Mouse (Mus musculus): Measurements from ENCODE around the gene Sash3. TPM values are rescaled to one million over a fixed set of nuclear protein-coding genes. Genes with fewer than 3 reads are reported as not detected.
A peak's percentile ranks its signal among the peaks of the same experiment; 100 is the strongest.

The Sash3 gene
- polyA plus RNA-seq, 1 experiment from 2014 or later: 0.93 TPM

DNA sequence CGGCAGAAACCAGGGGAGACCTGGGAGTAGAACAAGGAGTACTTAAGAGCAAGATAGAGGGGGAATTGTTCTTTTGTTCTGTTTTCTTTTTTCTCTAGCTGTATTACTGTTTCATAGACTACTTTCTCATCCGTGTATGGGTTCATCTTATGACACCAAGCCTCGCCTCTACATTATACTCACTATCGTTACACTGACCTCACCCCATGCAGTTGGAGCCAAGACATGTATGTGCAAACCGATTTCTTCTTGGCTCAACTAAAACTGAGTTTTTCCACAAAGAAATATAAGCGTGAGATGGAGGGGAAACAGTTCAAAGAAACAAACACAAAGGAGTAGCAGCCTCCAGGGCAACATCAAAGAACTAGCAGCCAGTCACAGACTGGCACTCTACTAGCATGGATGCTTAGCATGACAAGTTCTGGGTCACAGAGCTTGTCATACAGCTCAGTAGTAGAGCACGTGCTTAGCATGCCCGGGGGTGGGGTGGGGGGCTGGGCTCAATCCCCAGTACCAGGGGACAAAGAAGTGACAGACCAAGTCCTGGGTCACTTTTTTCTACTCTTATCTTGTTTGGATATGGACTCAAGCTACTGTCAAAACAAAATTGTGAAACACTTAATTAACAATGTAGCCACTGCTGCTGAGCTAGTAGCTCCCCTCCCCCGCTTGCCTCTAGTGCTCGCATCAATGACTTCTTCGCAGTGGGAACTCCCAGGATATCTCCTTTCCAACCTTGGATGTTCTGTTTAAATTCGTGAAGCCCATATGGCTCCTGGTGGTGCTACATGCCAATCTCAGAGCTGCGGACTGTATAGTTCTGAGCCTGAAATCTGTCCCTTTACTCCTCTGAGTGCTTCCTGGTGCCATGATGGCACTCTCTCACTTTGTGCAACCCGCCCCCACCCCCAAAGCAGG lies 47.3 kb downstream of the Sash3 start:
- Histone ChIP-seq H3K9me3 (no peaks in the 10 kb centered on the region), H3K9ac (replicated peaks) (no peak overlapping the region), H3K27ac (no peak overlapping the region), H3K36me3 (peaks cover 10% of the 10 kb centered on the region), H3K4me1 (replicated peaks) (no peaks in the 10 kb centered on the region), H3K4me3 (replicated peaks) (no peak overlapping the region), H3K27me3 (no peaks in the 10 kb centered on the region), H3K4me2 (replicated peaks) (no peak overlapping the region)
- ATAC-seq: peak; percentile 77
- 66% methylated on average over 14 of the region's 14 CpGs for WGBS

DNA sequence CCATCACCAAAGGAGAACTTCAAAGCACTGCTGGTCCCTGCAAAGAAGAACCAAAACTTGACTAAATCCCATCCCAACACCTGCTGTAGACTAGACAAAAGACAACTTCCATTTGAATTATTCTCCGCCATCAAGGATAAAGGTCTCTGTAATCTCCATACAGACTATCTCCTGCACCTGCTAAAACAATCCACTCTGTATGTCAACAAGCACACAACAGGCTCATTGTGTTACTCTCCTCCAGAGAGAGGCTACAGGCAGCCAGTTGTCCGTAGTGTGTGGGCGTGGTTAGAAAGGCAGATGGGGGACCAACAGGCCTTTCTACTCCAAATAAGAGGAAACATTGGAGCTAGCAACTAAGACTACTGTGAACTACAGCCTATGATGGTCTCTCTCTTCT lies 51.6 kb downstream of the Sash3 start:
- H3K9me3 ChIP-seq: no peaks in the 10 kb centered on the region
- WGBS: 74% methylated on average over 3 of the region's 3 CpGs
- no peak overlapping the region for H3K4me3 ChIP-seq (replicated peaks)
- H3K9ac ChIP-seq (replicated peaks): no peak overlapping the region
- H3K4me2 ChIP-seq (replicated peaks): no peak overlapping the region
- no peaks in the 10 kb centered on the region for H3K27me3 ChIP-seq
- 0 out of 2 replicates have a peak, but pooled peaks cover 3% of the 10 kb centered on the region for H3K36me3 ChIP-seq
- H3K4me1 ChIP-seq (replicated peaks): no peaks in the 10 kb centered on the region
- no peak overlapping the region for H3K27ac ChIP-seq
- no peak for ATAC-seq

DNA sequence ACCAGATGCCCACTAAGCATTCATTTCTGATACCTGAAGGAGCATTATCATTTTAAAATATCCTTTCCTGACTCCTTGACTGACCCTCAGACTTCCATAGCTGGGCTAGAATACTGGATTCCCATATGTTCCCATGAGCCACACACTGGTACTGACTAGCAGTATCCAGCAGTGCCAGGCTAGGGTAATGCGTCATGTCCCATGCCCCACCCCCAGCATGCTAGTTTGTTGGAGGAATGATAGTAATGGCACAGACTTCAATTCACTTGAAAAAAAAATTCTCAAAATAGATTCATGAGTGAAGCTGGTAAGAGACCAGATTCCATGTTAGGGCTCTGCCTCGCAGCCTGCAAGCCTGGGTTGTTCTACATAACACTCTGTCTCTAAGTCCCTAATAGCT lies 52.8 kb downstream of the Sash3 start:
- no peaks in the 10 kb centered on the region for H3K27me3 ChIP-seq
- 0 out of 2 replicates have a peak, but pooled peaks cover 3% of the 10 kb centered on the region for H3K36me3 ChIP-seq
- no peak overlapping the region for H3K4me2 ChIP-seq (replicated peaks)
- H3K9me3 ChIP-seq: no peaks in the 10 kb centered on the region
- 93% methylated on average over 2 of the region's 2 CpGs for WGBS
- H3K27ac ChIP-seq: no peak overlapping the region
- H3K4me3 ChIP-seq (replicated peaks): no peak overlapping the region
- H3K4me1 ChIP-seq (replicated peaks): no peaks in the 10 kb centered on the region
- H3K9ac ChIP-seq (replicated peaks): no peak overlapping the region
- no peak for ATAC-seq

DNA sequence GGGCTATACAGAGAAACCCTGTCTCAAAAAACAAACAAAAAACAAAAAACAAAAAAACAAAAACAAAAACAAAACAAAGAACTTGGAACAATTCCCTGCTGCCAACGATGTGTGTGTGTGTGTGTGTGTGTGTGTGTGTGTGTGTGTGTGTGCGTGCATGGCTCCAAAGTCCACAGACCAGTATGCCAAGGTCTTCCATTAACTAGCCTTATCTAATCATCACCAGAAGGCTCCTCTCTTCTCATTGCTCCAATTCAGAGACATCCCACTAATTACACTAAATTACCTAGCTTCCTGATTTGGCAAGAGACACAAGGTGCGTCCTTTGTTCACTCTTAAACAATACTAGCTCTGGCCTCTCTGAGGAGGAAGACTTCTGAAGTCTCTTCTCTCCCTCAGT lies 54.5 kb downstream of the Sash3 start:
- Histone ChIP-seq H3K27ac (no peak overlapping the region), H3K4me2 (replicated peaks) (no peak overlapping the region), H3K9ac (replicated peaks) (no peak overlapping the region), H3K9me3 (no peaks in the 10 kb centered on the region), H3K4me3 (replicated peaks) (no peak overlapping the region), H3K4me1 (replicated peaks) (peaks cover 10% of the 10 kb centered on the region), H3K27me3 (no peaks in the 10 kb centered on the region), H3K36me3 (no peaks in the 10 kb centered on the region)
- 85% methylated on average over 3 of the region's 3 CpGs for WGBS
- ATAC-seq: no peak

DNA sequence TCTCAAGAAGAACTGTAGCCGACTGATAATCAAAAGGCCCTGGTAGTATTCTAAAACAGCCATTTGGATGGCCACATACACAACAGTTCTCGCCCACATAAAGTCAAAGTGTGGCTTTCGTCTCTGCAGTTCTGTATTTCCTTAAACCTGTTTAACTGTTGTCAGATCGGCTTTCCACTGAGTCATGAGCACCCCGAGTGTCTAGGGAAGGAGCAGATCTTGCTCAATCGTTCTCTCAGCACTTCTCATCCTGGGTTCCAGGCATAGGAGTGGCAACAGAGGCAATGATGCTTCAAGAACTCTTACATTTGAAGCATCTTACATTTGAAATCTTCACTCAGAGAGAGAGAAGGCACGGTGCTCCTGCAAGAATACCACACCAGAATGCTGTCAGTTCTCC lies 55.7 kb downstream of the Sash3 start:
- Histone ChIP-seq H3K4me2 (replicated peaks) (no peak overlapping the region), H3K9ac (replicated peaks) (no peak overlapping the region), H3K36me3 (peaks cover 3% of the 10 kb centered on the region; the same call in 1 of the 2 replicates), H3K27me3 (no peaks in the 10 kb centered on the region), H3K9me3 (no peaks in the 10 kb centered on the region), H3K4me1 (replicated peaks) (peaks cover 19% of the 10 kb centered on the region), H3K27ac (no peak overlapping the region), H3K4me3 (replicated peaks) (no peak overlapping the region)
- 82% methylated on average over 7 of the region's 7 CpGs for WGBS
- ATAC-seq: no peak

DNA sequence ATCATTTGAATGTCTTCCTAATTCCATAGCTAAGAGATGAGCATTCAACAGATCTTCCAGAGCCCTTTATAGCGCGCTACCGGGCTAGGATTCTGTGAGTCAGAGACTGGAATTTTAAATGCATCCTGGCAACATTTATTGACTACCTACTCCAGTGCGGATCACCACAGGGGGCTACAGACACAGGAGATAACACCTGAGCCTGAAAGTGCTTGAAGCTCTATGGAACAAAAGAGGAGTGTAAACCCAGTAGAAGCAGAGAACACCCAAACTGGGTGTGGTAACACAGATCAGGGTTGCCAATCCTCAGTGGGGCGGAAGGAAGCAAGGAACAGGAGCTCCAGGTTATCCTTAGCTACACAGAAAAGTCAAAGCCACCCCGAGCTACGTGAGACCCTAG lies 56.2 kb downstream of the Sash3 start:
- no peak overlapping the region for H3K27ac ChIP-seq
- H3K4me2 ChIP-seq (replicated peaks): no peak overlapping the region
- 88% methylated on average over 7 of the region's 7 CpGs for WGBS
- peaks cover 3% of the 10 kb centered on the region; the same call in 1 of the 2 replicates for H3K36me3 ChIP-seq
- no peaks in the 10 kb centered on the region for H3K9me3 ChIP-seq
- H3K4me1 ChIP-seq (replicated peaks): peaks cover 24% of the 10 kb centered on the region
- H3K4me3 ChIP-seq (replicated peaks): no peak overlapping the region
- ATAC-seq: no peak
- no peak overlapping the region for H3K9ac ChIP-seq (replicated peaks)
- H3K27me3 ChIP-seq: no peaks in the 10 kb centered on the region

DNA sequence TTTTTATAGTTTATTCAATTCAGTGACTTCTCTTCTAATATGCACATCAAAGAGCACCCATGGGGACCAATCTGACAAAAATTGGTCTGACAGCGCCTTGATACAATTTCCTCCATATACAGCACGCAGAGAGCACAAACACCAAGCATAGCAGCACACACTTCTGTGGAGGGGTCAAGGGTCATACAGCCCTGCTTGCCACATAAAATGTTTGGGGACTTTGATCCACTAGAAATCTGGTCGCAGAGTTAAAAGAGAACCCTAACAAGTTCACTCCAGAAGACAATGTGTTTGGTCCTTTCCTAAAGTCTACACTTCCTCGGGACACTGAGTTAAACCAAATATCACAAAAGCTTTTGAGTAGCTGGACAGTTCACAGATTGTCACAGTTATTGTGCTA lies 56.8 kb downstream of the Sash3 start:
- H3K4me3 ChIP-seq (replicated peaks): no peak overlapping the region
- no peak overlapping the region for H3K9ac ChIP-seq (replicated peaks)
- no peak overlapping the region for H3K27ac ChIP-seq
- H3K36me3 ChIP-seq: peaks cover 3% of the 10 kb centered on the region; the same call in 1 of the 2 replicates
- H3K4me2 ChIP-seq (replicated peaks): no peak overlapping the region
- H3K4me1 ChIP-seq (replicated peaks): peaks cover 26% of the 10 kb centered on the region
- ATAC-seq: no peak
- H3K27me3 ChIP-seq: no peaks in the 10 kb centered on the region
- no peaks in the 10 kb centered on the region for H3K9me3 ChIP-seq
- WGBS: 79% methylated on average over 4 of the region's 4 CpGs

DNA sequence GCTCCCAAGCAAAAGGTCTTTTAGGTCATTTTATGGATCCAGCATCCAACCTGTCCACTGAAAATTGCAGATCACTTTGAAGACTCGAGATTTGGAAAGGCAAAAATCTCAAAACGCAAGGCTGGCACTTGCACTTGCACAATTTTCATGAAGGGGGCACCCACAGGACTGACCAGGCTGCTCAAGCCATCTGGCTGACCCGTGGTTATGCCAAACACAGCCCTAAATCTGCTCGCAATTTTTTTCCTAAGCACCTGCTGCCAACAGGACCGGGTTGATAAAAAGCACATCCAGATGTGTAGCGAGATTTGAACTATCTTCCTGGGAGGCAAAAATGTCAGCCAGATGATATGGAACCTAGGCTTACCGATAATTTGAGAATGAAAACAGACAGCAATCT lies 57.5 kb downstream of the Sash3 start:
- Histone ChIP-seq H3K27ac (no peak overlapping the region), H3K4me1 (replicated peaks) (peaks cover 26% of the 10 kb centered on the region), H3K4me3 (replicated peaks) (no peak overlapping the region), H3K27me3 (no peaks in the 10 kb centered on the region), H3K36me3 (peaks cover 3% of the 10 kb centered on the region; the same call in 1 of the 2 replicates), H3K9me3 (no peaks in the 10 kb centered on the region), H3K4me2 (replicated peaks) (no peak overlapping the region), H3K9ac (replicated peaks) (no peak overlapping the region)
- ATAC-seq: no peak
- WGBS: 85% methylated on average over 7 of the region's 7 CpGs

DNA sequence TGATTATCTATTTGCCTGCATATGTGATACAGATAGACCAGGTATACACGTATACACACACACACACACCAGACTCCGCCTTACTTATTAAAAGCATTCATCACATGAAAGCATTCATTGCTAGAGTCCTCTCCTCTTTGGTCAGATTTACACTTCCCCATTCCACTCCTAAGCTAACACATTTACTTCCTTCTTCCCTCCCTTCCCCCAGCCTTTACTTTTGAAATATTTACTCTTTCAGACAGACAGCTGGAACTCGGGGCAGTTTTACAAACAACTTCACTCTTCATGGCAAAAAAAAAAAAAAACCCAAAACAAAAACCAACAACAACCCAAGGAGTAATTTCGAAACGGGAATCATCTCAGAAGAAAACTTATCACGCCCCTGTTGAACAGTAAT lies 58.2 kb downstream of the Sash3 start:
- Histone ChIP-seq H3K36me3 (peaks cover 3% of the 10 kb centered on the region; the same call in 1 of the 2 replicates), H3K4me3 (replicated peaks) (no peak overlapping the region), H3K9ac (replicated peaks) (no peak overlapping the region), H3K4me2 (replicated peaks) (peak overlapping the region; percentile 29; the same call in 1 of the 2 replicates), H3K9me3 (no peaks in the 10 kb centered on the region), H3K4me1 (replicated peaks) (peaks cover 26% of the 10 kb centered on the region), H3K27ac (no peak overlapping the region), H3K27me3 (no peaks in the 10 kb centered on the region)
- WGBS: 87% methylated on average over 6 of the region's 6 CpGs
- ATAC-seq: no peak

DNA sequence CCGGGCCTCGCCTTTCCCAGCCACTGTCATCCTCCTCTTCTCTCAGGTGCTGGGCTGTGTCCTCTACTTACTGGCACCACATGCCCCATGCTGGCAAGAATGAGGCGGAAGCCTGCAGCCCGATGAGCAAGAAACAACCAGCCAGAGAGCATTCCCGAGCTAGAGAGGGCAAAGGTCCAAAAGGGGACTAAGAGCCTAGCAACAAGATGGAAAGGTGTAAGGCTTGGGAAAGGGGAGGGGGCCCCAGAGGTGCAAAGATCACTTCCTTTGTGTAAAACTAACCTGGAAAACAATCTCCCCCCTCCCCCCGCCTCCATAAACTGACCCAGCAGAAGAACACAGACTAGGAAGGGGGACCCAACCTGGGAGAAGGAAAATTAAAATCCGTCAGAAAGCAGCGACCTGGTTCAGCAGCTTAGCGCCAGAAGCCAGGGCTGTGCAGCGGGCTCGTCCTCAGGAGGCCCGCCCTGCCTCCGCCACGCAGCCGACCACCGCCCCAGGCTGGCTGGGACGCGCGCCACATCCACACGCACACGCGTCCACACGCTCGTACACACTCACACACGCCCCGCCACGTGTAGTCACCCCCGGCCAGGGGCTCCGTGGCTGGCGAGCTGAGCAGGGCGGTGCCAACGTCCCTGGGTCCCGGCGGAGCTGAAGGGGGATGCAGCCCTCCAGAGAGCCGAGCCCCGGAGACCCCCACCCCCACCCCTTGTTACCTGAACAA lies 61.7 kb downstream of the Sash3 start:
- H3K27ac ChIP-seq: peak overlapping the region; percentile 68
- peak overlapping the region; percentile 62 for H3K4me3 ChIP-seq (replicated peaks)
- peak; percentile 90 for ATAC-seq
- 21% methylated on average over 36 of the region's 36 CpGs for WGBS
- H3K9ac ChIP-seq (replicated peaks): peak overlapping the region; percentile 73
- H3K27me3 ChIP-seq: no peaks in the 10 kb centered on the region
- H3K36me3 ChIP-seq: peaks cover 3% of the 10 kb centered on the region; the same call in 1 of the 2 replicates
- H3K4me2 ChIP-seq (replicated peaks): peak overlapping the region; percentile 58
- peaks cover 26% of the 10 kb centered on the region for H3K4me1 ChIP-seq (replicated peaks)
- no peaks in the 10 kb centered on the region for H3K9me3 ChIP-seq

DNA sequence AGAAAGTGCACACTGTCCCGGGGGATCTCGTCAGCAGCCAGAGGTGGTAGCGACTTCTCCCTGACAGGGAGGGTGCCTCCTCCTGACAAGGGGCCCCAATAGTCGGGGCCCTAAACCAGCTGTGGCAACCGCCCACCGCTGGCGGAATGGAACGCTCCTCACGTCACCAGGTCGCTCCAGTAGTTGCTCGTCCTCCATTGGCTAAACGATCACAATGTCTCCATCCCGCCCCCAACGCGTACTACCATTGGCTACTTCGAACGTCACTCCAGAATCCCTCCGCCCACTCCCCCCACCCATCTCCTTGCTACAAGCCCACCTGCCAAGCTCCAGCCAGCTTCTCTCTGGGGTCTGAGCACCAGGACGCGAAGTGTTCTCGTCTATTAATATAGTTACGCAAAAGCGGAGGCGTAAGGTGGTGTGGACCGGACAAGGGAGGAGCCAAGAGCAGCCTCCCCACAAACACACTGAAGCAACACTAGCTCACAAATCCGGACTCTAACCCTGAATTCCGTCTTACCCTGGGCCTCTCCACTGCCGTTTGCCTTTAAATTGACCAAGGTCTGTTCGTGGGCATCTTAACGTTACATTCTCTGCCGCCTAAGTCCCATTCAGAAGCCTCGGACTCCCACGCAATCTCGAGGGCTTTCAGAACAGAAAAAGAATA lies 62.4 kb downstream of the Sash3 start, which contains the start of gene Zdhhc9:
Gene Zdhhc9, minus strand, starts transcription at position 360 of the 667 bp plus-strand sequence.
- ATAC-seq: peak; percentile 99
- Histone ChIP-seq H3K27ac (peak within 1 kb of the TSS; percentile 68), H3K27me3 (no peaks in the 10 kb centered on the region), H3K36me3 (peaks cover 3% of the 10 kb centered on the region; the same call in 1 of the 2 replicates), H3K4me3 (replicated peaks) (peak within 1 kb of the TSS; percentile 62), H3K4me1 (replicated peaks) (peaks cover 26% of the 10 kb centered on the region), H3K9ac (replicated peaks) (peak within 1 kb of the TSS; percentile 73), H3K9me3 (no peaks in the 10 kb centered on the region), H3K4me2 (replicated peaks) (peak within 1 kb of the TSS; percentile 58)
- 18% methylated on average over 34 of the region's 34 CpGs for WGBS
